ENCODE assay signal across 16 mouse cellular contexts in genomic region chr3:75575582-75575981, GRCm38 (mm10).
"Had no signal": no experiment of that assay in that cellular context is flagged by ENCODE, and none has a peak within 500 bp of the region (broad histone marks: within the 10 kb centered on the region; RNA-seq: fewer than 3 reads in every experiment).

No protein-coding gene starts in this region.

- H3K4me3 ChIP-seq: neural tube, embryonic 13.5 days; neural tube, embryonic 15.5 days; stomach, embryonic 15.5 days had no signal

- DNase-seq: retina, postnatal 1 day; right cerebral cortex, adult 18-20 months; right cerebral cortex, postnatal 14 days; right cerebral cortex, postnatal 25 days; right cerebral cortex, postnatal 4 days; spleen, adult 18-20 months; thymus, adult 18-20 months; thymus, adult 2 months; thymus, postnatal 14 days; thymus, postnatal 25 days; thymus, postnatal 36 days; thymus, postnatal 4 days had no signal

- H3K27me3 ChIP-seq: neural tube, embryonic 13.5 days; neural tube, embryonic 15.5 days; stomach, embryonic 15.5 days had no signal

- H3K4me1 ChIP-seq: neural tube, embryonic 15.5 days; stomach, embryonic 15.5 days had no signal

- H3K27ac ChIP-seq: neural tube, embryonic 13.5 days; neural tube, embryonic 15.5 days; stomach, embryonic 15.5 days; stomach, postnatal 0 days had no signal

- H3K4me2 ChIP-seq: neural tube, embryonic 13.5 days; neural tube, embryonic 15.5 days; stomach, embryonic 15.5 days had no signal

- H3K9me3 ChIP-seq: neural tube, embryonic 13.5 days; neural tube, embryonic 15.5 days; stomach, embryonic 15.5 days had no signal

- H3K36me3 ChIP-seq: neural tube, embryonic 13.5 days; neural tube, embryonic 15.5 days; stomach, embryonic 15.5 days had no signal

- H3K9ac ChIP-seq: neural tube, embryonic 13.5 days; neural tube, embryonic 15.5 days; stomach, embryonic 15.5 days had no signal
